ENCODE assay signal across 8 mouse cellular contexts in genomic region chr17:78735731-78736472, GRCm38 (mm10). TPM values are rescaled to one million over a fixed set of nuclear protein-coding genes. Genes with fewer than 3 reads are reported as not detected.
A peak's percentile ranks its signal among the peaks of the same experiment; 100 is the strongest.
DNase-seq lines count a peak whose midpoint lies in the region; ATAC-seq and TF ChIP-seq lines count a peak whose summit lies in the region.

No protein-coding gene starts in this region.

- H3K36me3 ChIP-seq in embryonic facial prominence, embryonic 11.5 days (replicated peaks; ENCODE audit: control insufficient read depth, insufficient read depth, low read depth, low read length) = no peaks in the 10 kb centered on the region
- no peaks in the 10 kb centered on the region for H3K36me3 ChIP-seq in myocyte (ENCODE audit: control insufficient read depth, insufficient read depth)

- no peaks in the 10 kb centered on the region for H3K27me3 ChIP-seq in embryonic facial prominence, embryonic 11.5 days (ENCODE audit: control insufficient read depth, insufficient read depth, low read length)
- H3K27me3 ChIP-seq in myocyte (ENCODE audit: control insufficient read depth, insufficient read depth, insufficient read length) = no peaks in the 10 kb centered on the region

- H3K9ac ChIP-seq in embryonic facial prominence, embryonic 11.5 days (replicated peaks; ENCODE audit: low read length) = peak overlapping the region; percentile 94

- ATAC-seq in embryonic facial prominence, embryonic 11.5 days (replicated peaks; ENCODE audit: insufficient number of reproducible peaks, low FRiP score, low TSS enrichment, low read depth) = peak; percentile 85
- peak; percentile 0 to 10; a peak in 1 of 4 replicates for ATAC-seq in hematopoietic stem cell, adult 5-6 weeks (replicated peaks in 1 of 2; ENCODE audit: insufficient read depth in 1 of 2, low FRiP score in 2 of 2, low TSS enrichment in 1 of 2, low read depth in 1 of 2, poor library complexity in 2 of 2, severe bottlenecking in 2 of 2)

- H3K79me2 ChIP-seq in myocyte (ENCODE audit: control insufficient read depth, insufficient read depth) = peaks cover 42% of the 10 kb centered on the region

- H3ac ChIP-seq in myocyte (ENCODE audit: control insufficient read depth, insufficient read length) = peak overlapping the region; percentile 45

- no peaks in the 10 kb centered on the region; the same call in 1 of the 2 replicates for H3K4me1 ChIP-seq in embryonic facial prominence, embryonic 11.5 days (ENCODE audit: control insufficient read depth, insufficient read depth, low read length)

- H3K4me2 ChIP-seq in embryonic facial prominence, embryonic 11.5 days (ENCODE audit: low read depth, low read length) = peak overlapping the region; percentile 53
- H3K4me2 ChIP-seq in myocyte (ENCODE audit: low read depth) = peak overlapping the region; percentile 81

- peak; percentile 14 to 32 for DNase-seq in thymus, postnatal 10 days (ENCODE audit: low spot score in 2 of 2)
- DNase-seq in thymus, postnatal 36 days = no peak
- peak; percentile 25 to 33 for DNase-seq in adrenal gland, adult 18-20 months (ENCODE audit: low spot score in 2 of 2)
- peak; percentile 59 for DNase-seq in embryonic facial prominence, embryonic 11.5 days (ENCODE audit: low spot score)
- peak; percentile 32 for DNase-seq in liver
- no peak for DNase-seq in retina, embryonic 14.5 days (ENCODE audit: low spot score)

- peak overlapping the region; percentile 82 for H3K27ac ChIP-seq in embryonic facial prominence, embryonic 11.5 days (replicated peaks; ENCODE audit: low read depth, low read length)

- H3K4me3 ChIP-seq in embryonic facial prominence, embryonic 11.5 days (ENCODE audit: low read depth, low read length) = peak overlapping the region; percentile 87
- peak overlapping the region; percentile 63 for H3K4me3 ChIP-seq in myocyte

- TF ChIP-seq POLR2A in myocyte (IDR thresholded peaks at IDR 0.05; ENCODE audit: insufficient read length, low read depth) = no peak

- H3K9me3 ChIP-seq in embryonic facial prominence, embryonic 11.5 days (replicated peaks; ENCODE audit: control insufficient read depth, low read length) = no peaks in the 10 kb centered on the region

- WGBS in embryonic facial prominence, embryonic 11.5 days = under 1% methylated on average over 33 of the region's 39 CpGs

TF ChIP-seq in myocyte, 11 proteins besides CTCF, POLR2A, EP300 and RAD21:
- no peak for TF ChIP-seq MYOD1 (IDR thresholded peaks at IDR 0.05; ENCODE audit: control insufficient read depth in 1 of 3, insufficient read length in 2 of 3, low read depth in 2 of 3)
- no peak for TF ChIP-seq USF1 (IDR thresholded peaks at IDR 0.05; ENCODE audit: low read depth)
- no peak for TF ChIP-seq SRF (IDR thresholded peaks at IDR 0.05; ENCODE audit: control insufficient read depth, insufficient read length, low read depth)
- TF ChIP-seq MAX (IDR thresholded peaks at IDR 0.05; ENCODE audit: low read depth) = no peak
- no peak for TF ChIP-seq TCF12 (IDR thresholded peaks at IDR 0.05; ENCODE audit: insufficient read depth, poor library complexity, severe bottlenecking)
- TF ChIP-seq E2F4 (IDR thresholded peaks at IDR 0.05; ENCODE audit: insufficient read depth) = no peak
- no peak for TF ChIP-seq CEBPB (IDR thresholded peaks at IDR 0.05; ENCODE audit: insufficient read depth, poor library complexity, severe bottlenecking)
- TF ChIP-seq MYOG (IDR thresholded peaks at IDR 0.05; ENCODE audit: control insufficient read depth in 1 of 3, insufficient read depth in 1 of 3, insufficient read length in 2 of 3, low read depth in 2 of 3) = no peak
- no peak for TF ChIP-seq REST (IDR thresholded peaks at IDR 0.05; ENCODE audit: insufficient read depth, insufficient read length)
- TF ChIP-seq TCF3 (IDR thresholded peaks at IDR 0.05; ENCODE audit: insufficient read length, low read depth) = no peak
- TF ChIP-seq POLR2AphosphoS2 (IDR thresholded peaks at IDR 0.05; ENCODE audit: insufficient read length, low read depth) = no peak

RNA-seq across cellular contexts. Expression of gene Strn, which starts 1.1 kb away (rescaled TPM):
- 10 to 100 TPM; 18.1 to 20.3 TPM for total RNA-seq in adrenal gland, adult 18-20 months (2021)
- 5.8 TPM in 2 replicates for polyA plus RNA-seq in embryonic facial prominence, embryonic 11.5 days (2014; fragmentation: Nextera tagmentation; extraction: Ambion mirVana)
- total RNA-seq in hematopoietic stem cell, adult 5-6 weeks (2017) = 24.3 and 37.0 TPM in 2 replicates
- polyA plus RNA-seq in myocyte (2012; fragmentation: generic; extraction: Trizol) = 4.0 TPM

Comparison
In these comparisons a context has a peak if more than half of its experiments do, and no peak if none do; other contexts are left out.
1. DNase-seq: peak in thymus, postnatal 10 days (2 of 2), adrenal gland, adult 18-20 months (2 of 2), embryonic facial prominence, embryonic 11.5 days (single experiment) and liver (single experiment); none in thymus, postnatal 36 days (0 of 2) and retina, embryonic 14.5 days (single experiment).